In genomic region chrX:100597439-100597838, GRCm38 (mm10) we compare ENCODE assay signal across 9 mouse cellular contexts. TPM values are rescaled to one million over a fixed set of nuclear protein-coding genes. Genes with fewer than 3 reads are reported as not detected.
A peak's percentile ranks its signal among the peaks of the same experiment; 100 is the strongest.
DNase-seq lines count a peak whose midpoint lies in the region; ATAC-seq and TF ChIP-seq lines count a peak whose summit lies in the region.
"Had no signal": no experiment of that assay in that cellular context is flagged by ENCODE, and none has a peak within 500 bp of the region (broad histone marks: within the 10 kb centered on the region; RNA-seq: fewer than 3 reads in every experiment).

No protein-coding gene starts in this region.

- H3K4me1 ChIP-seq in heart, adult 2 months (ENCODE audit: control insufficient read depth, insufficient read depth, low read length): no peaks in the 10 kb centered on the region
- H3K4me1 ChIP-seq in ES-E14 (ENCODE audit: control insufficient read depth in 2 of 2, insufficient read depth in 2 of 2, low read length in 2 of 2, poor library complexity in 1 of 2): no peaks in the 10 kb centered on the region
- H3K4me1 ChIP-seq in embryonic facial prominence, embryonic 10.5 days: no peaks in the 10 kb centered on the region
- H3K4me1 ChIP-seq in intestine, embryonic 15.5 days (replicated peaks): no peaks in the 10 kb centered on the region

- no peak for TF ChIP-seq POLR2A in heart, adult 2 months (IDR thresholded peaks at IDR 0.05; ENCODE audit: insufficient read depth, low read depth, low read length)

- no peak overlapping the region for H3K27ac ChIP-seq in heart, adult 2 months
- no peak overlapping the region for H3K27ac ChIP-seq in ES-E14 (ENCODE audit: insufficient read depth, low read depth, low read length, poor library complexity, severe bottlenecking)
- H3K27ac ChIP-seq in embryonic facial prominence, embryonic 10.5 days (replicated peaks): no peak overlapping the region
- H3K27ac ChIP-seq in intestine, embryonic 15.5 days: no peak overlapping the region

- H3K36me3 ChIP-seq in heart, adult 2 months (ENCODE audit: control insufficient read depth, insufficient read depth, low read length): no peaks in the 10 kb centered on the region
- no peaks in the 10 kb centered on the region for H3K36me3 ChIP-seq in ES-E14 (ENCODE audit: control insufficient read depth, insufficient read depth, low read length, poor library complexity, severe bottlenecking)
- H3K36me3 ChIP-seq in embryonic facial prominence, embryonic 10.5 days (replicated peaks): no peaks in the 10 kb centered on the region
- no peaks in the 10 kb centered on the region for H3K36me3 ChIP-seq in intestine, embryonic 15.5 days

- TF ChIP-seq CTCF in heart, adult 2 months (IDR thresholded peaks at IDR 0.05): peak; percentile 63

- in situ Hi-C loops in ES-E14 (cut with MboI; ENCODE audit: low sequenced_read_pairs in 2 of 2, unreplicated experiment in 2 of 2): no loop called here

- TF ChIP-seq EP300 in heart, adult 2 months (IDR thresholded peaks at IDR 0.05; ENCODE audit: insufficient read depth, low read depth, low read length): no peak

- peak in 1 of 2 experiments; percentile 6 for DNase-seq in heart, adult 2 months
- DNase-seq in heart, postnatal 25 days (ENCODE audit: low spot score): no peak
- DNase-seq in ES-E14 (ENCODE audit: low read depth, low spot score): peak; percentile 16
- peak; percentile 45 for DNase-seq in embryonic facial prominence, embryonic 10.5 days (ENCODE audit: low spot score)
- DNase-seq in left cerebral cortex, postnatal 36 days (ENCODE audit: low spot score in 2 of 2): peak; percentile 35 to 45
- DNase-seq in right cerebral cortex, postnatal 10 days (ENCODE audit: low spot score in 2 of 2): peak; percentile 49 to 59

- H3K4me2 ChIP-seq in intestine, embryonic 15.5 days (replicated peaks): no peak overlapping the region

- H3K4me3 ChIP-seq in heart, adult 2 months: no peak overlapping the region
- H3K4me3 ChIP-seq in ES-E14 (ENCODE audit: insufficient read depth in 1 of 2, low read depth in 1 of 2, low read length in 2 of 2, poor library complexity in 1 of 2, severe bottlenecking in 1 of 2): no peak overlapping the region
- H3K4me3 ChIP-seq in embryonic facial prominence, embryonic 10.5 days: no peak overlapping the region
- H3K4me3 ChIP-seq in intestine, embryonic 15.5 days (replicated peaks): no peak overlapping the region

- no peaks in the 10 kb centered on the region for H3K27me3 ChIP-seq in heart, adult 2 months (ENCODE audit: control insufficient read depth, insufficient read depth, low read length)
- peaks cover 89% of the 10 kb centered on the region for H3K27me3 ChIP-seq in embryonic facial prominence, embryonic 10.5 days (replicated peaks; ENCODE audit: low read depth, poor library complexity, severe bottlenecking)
- peaks cover 2% of the 10 kb centered on the region; the same call in 1 of the 2 replicates for H3K27me3 ChIP-seq in intestine, embryonic 15.5 days (replicated peaks)

- intact Hi-C loops in heart, adult 2 months (cut with DNase I): no loop called here
- intact Hi-C loops in heart, postnatal 25 days (cut with DNase I): no loop called here
- intact Hi-C loops in left cerebral cortex, postnatal 36 days (cut with DNase I): no loop called here

- H3K9ac ChIP-seq in heart, adult 2 months (ENCODE audit: low read depth, low read length): no peak overlapping the region
- no peak overlapping the region for H3K9ac ChIP-seq in ES-E14 (ENCODE audit: insufficient read depth, low read depth, low read length, poor library complexity, severe bottlenecking)
- H3K9ac ChIP-seq in intestine, embryonic 15.5 days: no peak overlapping the region

- peak; percentile 55 for ATAC-seq in intestine, embryonic 15.5 days
- ATAC-seq in erythroblast, adult 5-6 weeks (replicated peaks; ENCODE audit: low FRiP score, poor library complexity, severe bottlenecking): no peak

- H3K9me3 ChIP-seq in ES-E14 (ENCODE audit: control insufficient read depth, insufficient read depth, low read depth, low read length): no peaks in the 10 kb centered on the region
- no peaks in the 10 kb centered on the region for H3K9me3 ChIP-seq in embryonic facial prominence, embryonic 10.5 days
- H3K9me3 ChIP-seq in intestine, embryonic 15.5 days: no peaks in the 10 kb centered on the region

- H3K79me2 ChIP-seq in heart, adult 2 months (replicated peaks; ENCODE audit: control insufficient read depth, insufficient read depth, low read length): no peaks in the 10 kb centered on the region

- WGBS in heart, adult 2 months: 25% methylated on average over 5 of the region's 5 CpGs
- 20% methylated on average over 5 of the region's 5 CpGs for WGBS in embryonic facial prominence, embryonic 10.5 days
- WGBS in intestine, embryonic 15.5 days: 26% methylated on average over 5 of the region's 5 CpGs

TF ChIP-seq in ES-E14, 5 proteins besides CTCF, POLR2A, EP300 and RAD21:
- TF ChIP-seq CHD2 (IDR thresholded peaks at IDR 0.05; ENCODE audit: low read depth, low read length) (no peak), ZNF384 (IDR thresholded peaks at IDR 0.05; ENCODE audit: low read depth, low read length) (no peak), HCFC1 (IDR thresholded peaks at IDR 0.05; ENCODE audit: borderline replicate concordance, insufficient read depth, low read length) (no peak), MAFK (IDR thresholded peaks at IDR 0.05; ENCODE audit: insufficient read depth, low read depth, low read length) (no peak), ZC3H11A (IDR thresholded peaks at IDR 0.05; ENCODE audit: borderline replicate concordance, low read depth, low read length) (no peak)

RNA-seq across cellular contexts. Expression of gene P2ry4, which starts 2.8 kb away (rescaled TPM):
- not detected for total RNA-seq in heart, adult 2 months (2021)
- not detected in 2 replicates for polyA plus RNA-seq in heart, adult 2 months (2012; rRNA removed)
- not detected for total RNA-seq in heart, postnatal 25 days (2021)
- 0.05 TPM in 1 of 2 replicates, not detected in the other for total RNA-seq in ES-E14 (2012; rRNA removed)
- not detected in 2 replicates for polyA plus RNA-seq in embryonic facial prominence, embryonic 10.5 days (2016; fragmentation: Nextera tagmentation; extraction: Ambion mirVana)
- polyA plus RNA-seq in intestine, embryonic 15.5 days (2015; fragmentation: Nextera tagmentation; extraction: Ambion mirVana): 0.16 and 0.24 TPM in 2 replicates
- not detected for total RNA-seq in left cerebral cortex, postnatal 36 days (2021)
- total RNA-seq in erythroblast, adult 5-6 weeks (2015; ENCODE audit: low replicate concordance): not detected in 2 replicates
- total RNA-seq in erythroblast, adult 5-6 weeks (2017; ENCODE audit: low replicate concordance): 0.14 TPM in 1 of 2 replicates, not detected in the other

RNA-seq across cellular contexts. Expression of gene Arr3, which starts 7.9 kb away (rescaled TPM):
- not detected for total RNA-seq in heart, adult 2 months (2021)
- polyA plus RNA-seq in heart, adult 2 months (2012; rRNA removed): not detected in 2 replicates
- not detected for total RNA-seq in heart, postnatal 25 days (2021)
- total RNA-seq in ES-E14 (2012; rRNA removed): not detected in 2 replicates
- not detected in 2 replicates for polyA plus RNA-seq in embryonic facial prominence, embryonic 10.5 days (2016; fragmentation: Nextera tagmentation; extraction: Ambion mirVana)
- polyA plus RNA-seq in intestine, embryonic 15.5 days (2015; fragmentation: Nextera tagmentation; extraction: Ambion mirVana): not detected in 2 replicates
- total RNA-seq in left cerebral cortex, postnatal 36 days (2021): 1 to 10 TPM; 1.2 to 2.4 TPM
- total RNA-seq in erythroblast, adult 5-6 weeks (2015; ENCODE audit: low replicate concordance): not detected in 2 replicates
- not detected in 2 replicates for total RNA-seq in erythroblast, adult 5-6 weeks (2017; ENCODE audit: low replicate concordance)

RNA-seq across cellular contexts. Expression of gene Awat1, which starts 25.4 kb away (rescaled TPM):
- not detected for total RNA-seq in heart, adult 2 months (2021)
- polyA plus RNA-seq in heart, adult 2 months (2012; rRNA removed): not detected in 2 replicates
- not detected for total RNA-seq in heart, postnatal 25 days (2021)
- not detected in 2 replicates for total RNA-seq in ES-E14 (2012; rRNA removed)
- polyA plus RNA-seq in embryonic facial prominence, embryonic 10.5 days (2016; fragmentation: Nextera tagmentation; extraction: Ambion mirVana): not detected in 2 replicates
- not detected in 2 replicates for polyA plus RNA-seq in intestine, embryonic 15.5 days (2015; fragmentation: Nextera tagmentation; extraction: Ambion mirVana)
- not detected for total RNA-seq in left cerebral cortex, postnatal 36 days (2021)
- total RNA-seq in erythroblast, adult 5-6 weeks (2015; ENCODE audit: low replicate concordance): not detected in 2 replicates
- total RNA-seq in erythroblast, adult 5-6 weeks (2017; ENCODE audit: low replicate concordance): not detected in 2 replicates
- total RNA-seq: layer of hippocampus, adult 18-20 months had no signal

RNA-seq across cellular contexts. Expression of gene Kif4, which starts 28.1 kb away (rescaled TPM):
- under 1 TPM; 0.23 to 0.45 TPM for total RNA-seq in heart, adult 2 months (2021)
- 0.16 and 0.18 TPM in 2 replicates for polyA plus RNA-seq in heart, adult 2 months (2012; rRNA removed)
- under 1 TPM; 0.55 to 0.59 TPM for total RNA-seq in heart, postnatal 25 days (2021)
- total RNA-seq in ES-E14 (2012; rRNA removed): 24.5 and 25.4 TPM in 2 replicates
- polyA plus RNA-seq in embryonic facial prominence, embryonic 10.5 days (2016; fragmentation: Nextera tagmentation; extraction: Ambion mirVana): 37.0 and 40.2 TPM in 2 replicates
- polyA plus RNA-seq in intestine, embryonic 15.5 days (2015; fragmentation: Nextera tagmentation; extraction: Ambion mirVana): 21.5 and 22.4 TPM in 2 replicates
- total RNA-seq in left cerebral cortex, postnatal 36 days (2021): 1 to 10 TPM in 1 of 2 experiments, under 1 TPM in 1; 0.68 to 1.3 TPM
- 17.3 and 25.9 TPM in 2 replicates for total RNA-seq in erythroblast, adult 5-6 weeks (2015; ENCODE audit: low replicate concordance)
- 32.5 and 45.0 TPM in 2 replicates for total RNA-seq in erythroblast, adult 5-6 weeks (2017; ENCODE audit: low replicate concordance)

RNA-seq across cellular contexts. Expression of gene Pdzd11, which starts 28.9 kb away (rescaled TPM):
- total RNA-seq in heart, adult 2 months (2021): 10 to 100 TPM; 21.4 to 26.2 TPM
- polyA plus RNA-seq in heart, adult 2 months (2012; rRNA removed): 18.3 and 29.1 TPM in 2 replicates
- 10 to 100 TPM; 25.9 to 27.1 TPM for total RNA-seq in heart, postnatal 25 days (2021)
- total RNA-seq in ES-E14 (2012; rRNA removed): 22.3 and 38.7 TPM in 2 replicates
- polyA plus RNA-seq in embryonic facial prominence, embryonic 10.5 days (2016; fragmentation: Nextera tagmentation; extraction: Ambion mirVana): 114 and 117 TPM in 2 replicates
- polyA plus RNA-seq in intestine, embryonic 15.5 days (2015; fragmentation: Nextera tagmentation; extraction: Ambion mirVana): 77.3 and 79.7 TPM in 2 replicates
- total RNA-seq in left cerebral cortex, postnatal 36 days (2021): 10 to 100 TPM; 41.9 to 46.3 TPM
- 31.6 and 33.2 TPM in 2 replicates for total RNA-seq in erythroblast, adult 5-6 weeks (2015; ENCODE audit: low replicate concordance)
- total RNA-seq in erythroblast, adult 5-6 weeks (2017; ENCODE audit: low replicate concordance): 7.6 and 10.2 TPM in 2 replicates
